Mouse (Mus musculus) kidney, postnatal 10 days (tissue): ENCODE measurements at regions not wholly inside any gene's neighbourhood (a gene's known extent, or its start where the extent isn't known, plus 50 kb on each side); places are given as distances from the start of the nearest gene placed in this dataset.

Source experiments
- DNase-seq: peaks from one replicate; pipeline ENCODE4 v3.0.0; 2021; ENCODE audit warnings: mixed read lengths

GRCm38 (mm10) chr13:107692123-107692830, 352.0 kb upstream of the Smim15 start:
- DNase-seq = no peak

- DNase-seq = peak; percentile 42
Observed at GRCm38 (mm10) chr13:107688972-107689371, 355.3 kb upstream of the Smim15 start.

- no peak for DNase-seq
Observed at GRCm38 (mm10) chr13:107685231-107685630, 359.0 kb upstream of the Smim15 start.

GRCm38 (mm10) chr13:107683909-107684308, 360.3 kb upstream of the Smim15 start:
- no peak for DNase-seq

GRCm38 (mm10) chr13:107681719-107682118, 362.5 kb upstream of the Smim15 start:
- DNase-seq = no peak

GRCm38 (mm10) chr13:107678860-107679259, 365.4 kb upstream of the Smim15 start:
- DNase-seq = no peak

GRCm38 (mm10) chr13:107677091-107677470, 367.2 kb upstream of the Smim15 start:
- DNase-seq = peak; percentile 61

- DNase-seq = peak; percentile 76
Observed at GRCm38 (mm10) chr13:107676310-107677090, 367.7 kb upstream of the Smim15 start.

GRCm38 (mm10) chr13:107672166-107672565, 372.1 kb upstream of the Smim15 start:
- DNase-seq = no peak

GRCm38 (mm10) chr13:107668509-107668908, 375.7 kb upstream of the Smim15 start:
- no peak for DNase-seq

- DNase-seq = no peak
Observed at GRCm38 (mm10) chr13:107665775-107666174, 378.5 kb upstream of the Smim15 start.

GRCm38 (mm10) chr13:107664197-107664596, 380.0 kb upstream of the Smim15 start:
- DNase-seq = no peak

- DNase-seq = no peak
Observed at GRCm38 (mm10) chr13:107663745-107664144, 380.5 kb upstream of the Smim15 start.

GRCm38 (mm10) chr13:107661414-107661813, 382.8 kb upstream of the Smim15 start:
- no peak for DNase-seq

GRCm38 (mm10) chr13:107645865-107646645, 398.2 kb upstream of the Smim15 start:
- DNase-seq = peak; percentile 58

GRCm38 (mm10) chr13:107645121-107645864, 399.0 kb upstream of the Smim15 start:
- peak; percentile 21 for DNase-seq

- DNase-seq = no peak
Observed at GRCm38 (mm10) chr13:107644705-107645104, 399.5 kb upstream of the Smim15 start.

- peak; percentile 57 for DNase-seq
Observed at GRCm38 (mm10) chr13:107641926-107642657, 402.2 kb upstream of the Smim15 start.

GRCm38 (mm10) chr13:107639620-107640019, 404.6 kb upstream of the Smim15 start:
- no peak for DNase-seq

GRCm38 (mm10) chr13:107637269-107637668, 407.0 kb upstream of the Smim15 start:
- no peak for DNase-seq

- no peak for DNase-seq
Observed at GRCm38 (mm10) chr13:107635114-107635513, 409.1 kb upstream of the Smim15 start.

GRCm38 (mm10) chr13:107627073-107627472, 417.2 kb upstream of the Smim15 start:
- DNase-seq = no peak
